Mouse (Mus musculus): ENCODE results near the gene Ifne.

DNA sequence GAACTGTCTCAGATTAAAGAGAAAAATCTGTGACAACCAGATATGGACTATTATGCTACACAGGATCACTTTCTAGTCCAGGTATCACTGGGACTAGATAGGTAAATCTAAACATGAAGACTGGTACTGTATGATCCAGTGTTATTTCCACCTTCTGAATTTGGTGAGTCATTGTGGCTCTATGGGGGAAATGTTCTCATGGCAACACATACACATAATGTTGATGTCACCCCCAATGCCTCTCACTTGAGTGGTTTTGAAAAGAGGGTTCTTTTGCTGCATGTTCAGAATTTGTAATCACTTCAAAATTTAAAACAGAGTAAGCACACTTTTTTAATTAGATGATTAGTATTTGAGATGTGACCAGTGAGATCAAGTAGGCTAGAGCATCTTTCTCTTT, 8.2 kb upstream of the Ifne start:
- TF ChIP-seq POLR2A (IDR thresholded peaks at IDR 0.05; ENCODE audit: low read depth, low read length): no peak
- TF ChIP-seq CTCF (IDR thresholded peaks at IDR 0.05; ENCODE audit: extremely low read depth, insufficient read depth, insufficient read length, insufficient replicate concordance): no peak

Measured in spleen, adult 2 months (tissue).